Mouse (Mus musculus) heart, embryonic 11.5 days (tissue): Measurements from ENCODE around the gene Tff1. TPM values are rescaled to one million over a fixed set of nuclear protein-coding genes. Genes with fewer than 3 reads are reported as not detected.

Source experiments
- ATAC-seq: fragments of 200-750 bp; cut with Nextera tagmentation; replicated peaks from 2 replicates; pipeline ENCODE4 v1.8.0; 2017; ENCODE audit warnings: moderate library complexity; ENCODE audit not compliant: insufficient number of reproducible peaks, low FRiP score, low TSS enrichment
- H3K27ac ChIP-seq: fragments of 300-500 bp; sonication (generic); 2 replicates; pipeline ENCODE4 v1.5.1; 2014; ENCODE audit warnings: mild to moderate bottlenecking, low read depth, low read length
- H3K27me3 ChIP-seq: fragments of 300-500 bp; sonication (generic); 2 replicates; pipeline ENCODE4 v1.6.1; 2014; ENCODE audit warnings: mild to moderate bottlenecking, low read length, mixed read lengths; ENCODE audit not compliant: control insufficient read depth, insufficient read depth
- H3K36me3 ChIP-seq: fragments of 300-500 bp; sonication (generic); 2 replicates; pipeline ENCODE4 v1.6.1; 2014; ENCODE audit warnings: mild to moderate bottlenecking, low read length, moderate library complexity, mixed read lengths; ENCODE audit not compliant: control insufficient read depth, insufficient read depth
- H3K4me1 ChIP-seq: fragments of 300-500 bp; sonication (generic); 2 replicates; pipeline ENCODE4 v1.6.1; 2014; ENCODE audit warnings: low read length; ENCODE audit not compliant: control insufficient read depth, insufficient read depth
- H3K4me2 ChIP-seq: fragments of 300-500 bp; sonication (generic); 2 replicates; pipeline ENCODE4 v1.6.1; 2014; ENCODE audit warnings: mild to moderate bottlenecking, moderate library complexity
- H3K4me3 ChIP-seq: fragments of 300-500 bp; sonication (generic); 2 replicates; pipeline ENCODE4 v1.5.1; 2014; ENCODE audit warnings: low read depth, low read length
- H3K9ac ChIP-seq: fragments of 300-500 bp; sonication (generic); 2 replicates; pipeline ENCODE4 v1.6.1; 2014; ENCODE audit warnings: mild to moderate bottlenecking, low read depth, low read length, moderate library complexity
- H3K9me3 ChIP-seq: fragments of 300-500 bp; sonication (generic); replicated peaks from 2 replicates; pipeline ENCODE4 v1.6.1; 2016; ENCODE audit warnings: low read length; ENCODE audit not compliant: control insufficient read depth
- WGBS: fragments of 180-500 bp; shearing (Covaris S2); extraction: QIAGEN DNeasy Blood & Tissue Kit; methylation state at CpG from one replicate; pipeline ENCODE4 v1.1.7; 2014; ENCODE audit not compliant: insufficient replicate concordance; 5-methylcytosine and 5-hydroxymethylcytosine counted together
- polyA plus RNA-seq: library from polyadenylated mRNA; unstranded; fragments of >200 nt; fragmentation: Nextera tagmentation; extraction: Ambion mirVana; gene quantifications from 2 replicates; pipeline ENCODE4 v1.2.1, GENCODE M21; 2014

Gene Tff1
- 0.31 TPM in 1 of 2 replicates, not detected in the other for polyA plus RNA-seq

DNA sequence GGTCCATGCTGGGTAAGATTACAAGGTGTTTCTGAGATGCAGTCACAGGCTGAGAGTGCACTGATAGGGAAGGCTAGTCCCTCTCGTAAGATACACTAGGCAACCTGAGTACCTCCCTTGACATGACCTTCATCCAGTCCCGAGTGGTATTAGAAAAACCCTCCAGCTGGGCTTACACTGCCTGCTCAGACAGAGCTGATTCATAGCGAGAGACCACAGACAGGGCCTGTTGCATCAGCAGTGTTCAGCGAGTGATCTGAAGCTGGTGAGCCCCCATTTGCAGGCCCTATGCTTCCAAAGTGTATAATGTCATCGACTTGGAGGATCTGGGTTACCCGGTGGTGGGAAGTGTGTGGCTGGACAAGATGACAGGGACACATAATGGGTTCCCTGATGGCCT lies at the start of gene Tff1:
TSS of gene Tff1 (minus strand) at position 151 of the 400 bp plus-strand sequence.
- no peak for ATAC-seq
- H3K4me2 ChIP-seq, result no peak within 1 kb of the TSS

DNA sequence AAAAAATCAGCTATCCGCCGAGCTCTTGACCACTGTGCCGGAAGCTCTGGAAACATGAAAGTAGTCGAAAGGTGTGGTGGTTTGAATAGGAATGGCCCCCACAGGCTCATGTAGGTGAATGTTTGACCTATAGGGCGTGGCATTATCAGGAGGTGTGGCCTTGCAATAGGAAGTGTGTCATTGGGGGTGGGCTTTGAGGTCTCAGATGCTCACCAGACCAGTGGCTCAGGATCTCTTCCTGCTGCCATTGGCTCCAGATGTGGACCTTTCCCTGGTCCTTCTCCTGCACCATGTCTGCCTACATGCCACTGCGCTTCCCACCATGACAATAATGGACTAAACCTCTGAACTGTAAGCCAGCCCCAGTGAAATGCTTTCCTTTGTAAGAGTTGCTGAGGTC lies 46.8 kb upstream of the Tff1 start:
- Histone ChIP-seq H3K4me2 (no peak overlapping the region), H3K4me3 (no peak overlapping the region), H3K36me3 (no peaks in the 10 kb centered on the region), H3K4me1 (0 out of 2 replicates have a peak, but pooled peaks cover 2% of the 10 kb centered on the region), H3K9me3 (no peaks in the 10 kb centered on the region), H3K27ac (no peak overlapping the region), H3K9ac (no peak overlapping the region), H3K27me3 (no peaks in the 10 kb centered on the region)
- no peak for ATAC-seq
- WGBS, result 89% methylated on average over 6 of the region's 6 CpGs

More for the DNA sequence above, at the start of gene Tff1:
- Histone ChIP-seq H3K4me1 (no peaks in the 10 kb centered on the region), H3K27me3 (no peaks in the 10 kb centered on the region; the same call in 1 of the 2 replicates), H3K9me3 (no peaks in the 10 kb centered on the region), H3K4me3 (no peak within 1 kb of the TSS), H3K27ac (no peak within 1 kb of the TSS), H3K36me3 (no peaks in the 10 kb centered on the region), H3K9ac (no peak within 1 kb of the TSS)
- 62% methylated on average over 6 of the region's 6 CpGs for WGBS

DNA sequence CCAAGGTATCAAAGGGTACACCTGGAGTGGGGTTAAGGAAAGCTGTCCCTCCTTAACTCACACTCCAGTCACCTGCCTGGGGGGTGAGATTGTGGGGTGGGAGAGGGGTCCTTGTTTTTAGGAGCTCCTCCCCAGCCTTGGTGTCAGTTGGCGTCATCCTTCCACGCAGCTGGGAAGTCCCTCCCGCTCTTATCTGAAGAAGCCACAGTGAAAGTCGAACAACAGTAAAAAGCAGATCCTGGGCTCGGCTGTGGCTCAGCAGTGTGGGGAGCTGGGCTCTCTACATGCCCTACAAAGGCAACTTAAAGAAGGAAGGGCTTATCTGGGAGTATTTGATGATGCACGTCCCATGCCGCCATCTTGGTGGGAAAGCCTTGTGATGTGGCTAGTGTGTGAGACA lies 45.2 kb upstream of the Tff1 start:
- Histone ChIP-seq H3K27ac (no peak overlapping the region), H3K4me1 (0 out of 2 replicates have a peak, but pooled peaks cover 2% of the 10 kb centered on the region), H3K4me2 (no peak overlapping the region), H3K9ac (no peak overlapping the region), H3K4me3 (no peak overlapping the region), H3K27me3 (no peaks in the 10 kb centered on the region), H3K9me3 (no peaks in the 10 kb centered on the region), H3K36me3 (no peaks in the 10 kb centered on the region)
- 60% methylated on average over 7 of the region's 7 CpGs for WGBS
- no peak for ATAC-seq

DNA sequence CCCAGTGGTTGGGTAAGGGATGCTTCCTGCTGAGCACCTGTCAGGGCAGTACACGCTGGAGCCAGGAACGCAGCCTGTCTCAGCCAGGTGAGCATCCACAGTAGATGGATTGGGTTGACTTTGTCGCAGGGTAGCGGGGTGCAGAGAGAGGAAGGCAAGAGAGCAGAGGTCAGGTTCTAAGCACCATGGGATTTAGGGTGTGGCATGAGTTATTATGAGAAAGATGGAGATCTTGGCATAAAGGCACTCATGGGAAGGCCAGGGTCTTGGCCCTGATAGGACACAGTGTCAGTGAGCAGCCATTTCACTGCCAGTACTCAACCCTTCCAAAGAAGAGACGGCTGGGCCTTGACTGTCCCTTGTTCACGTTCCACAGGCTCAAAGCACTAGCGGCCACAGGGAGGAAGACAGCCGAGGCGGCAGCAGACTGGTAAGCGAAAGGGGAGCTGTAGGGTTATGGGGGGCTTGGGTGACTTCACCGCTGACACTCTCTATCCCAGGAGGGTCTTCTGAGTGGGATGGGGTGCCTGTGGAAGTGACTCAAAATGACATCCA lies 44.4 kb upstream of the Tff1 start:
- no peak for ATAC-seq
- Histone ChIP-seq H3K4me2 (no peak overlapping the region), H3K9ac (no peak overlapping the region), H3K4me3 (no peak overlapping the region), H3K36me3 (no peaks in the 10 kb centered on the region), H3K27ac (no peak overlapping the region), H3K9me3 (no peaks in the 10 kb centered on the region), H3K27me3 (no peaks in the 10 kb centered on the region), H3K4me1 (0 out of 2 replicates have a peak, but pooled peaks cover 2% of the 10 kb centered on the region)
- 90% methylated on average over 11 of the region's 11 CpGs for WGBS

DNA sequence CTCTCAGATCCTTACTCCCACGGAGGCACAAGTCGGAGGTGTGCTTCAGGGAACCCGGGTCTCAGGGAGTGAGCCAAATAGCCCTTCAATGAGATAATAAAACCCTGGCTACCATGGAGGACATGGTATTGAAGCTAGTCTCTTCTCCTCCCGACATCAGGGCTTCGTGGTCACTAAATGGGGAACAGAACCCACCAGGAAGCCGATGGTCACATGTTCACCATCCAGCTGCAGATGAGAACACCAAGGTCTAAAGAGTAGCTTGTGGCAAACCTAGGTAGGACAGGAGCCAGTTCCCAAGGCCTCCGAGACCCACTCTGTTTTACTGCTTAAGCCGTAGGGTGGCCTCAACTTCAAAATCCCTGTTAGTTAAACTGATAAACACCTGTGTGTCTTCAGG lies 43.6 kb upstream of the Tff1 start:
- Histone ChIP-seq H3K27me3 (no peaks in the 10 kb centered on the region), H3K4me2 (no peak overlapping the region), H3K4me3 (no peak overlapping the region), H3K36me3 (no peaks in the 10 kb centered on the region), H3K9me3 (no peaks in the 10 kb centered on the region), H3K4me1 (0 out of 2 replicates have a peak, but pooled peaks cover 2% of the 10 kb centered on the region), H3K9ac (no peak overlapping the region), H3K27ac (no peak overlapping the region)
- no peak for ATAC-seq
- 78% methylated on average over 8 of the region's 8 CpGs for WGBS

DNA sequence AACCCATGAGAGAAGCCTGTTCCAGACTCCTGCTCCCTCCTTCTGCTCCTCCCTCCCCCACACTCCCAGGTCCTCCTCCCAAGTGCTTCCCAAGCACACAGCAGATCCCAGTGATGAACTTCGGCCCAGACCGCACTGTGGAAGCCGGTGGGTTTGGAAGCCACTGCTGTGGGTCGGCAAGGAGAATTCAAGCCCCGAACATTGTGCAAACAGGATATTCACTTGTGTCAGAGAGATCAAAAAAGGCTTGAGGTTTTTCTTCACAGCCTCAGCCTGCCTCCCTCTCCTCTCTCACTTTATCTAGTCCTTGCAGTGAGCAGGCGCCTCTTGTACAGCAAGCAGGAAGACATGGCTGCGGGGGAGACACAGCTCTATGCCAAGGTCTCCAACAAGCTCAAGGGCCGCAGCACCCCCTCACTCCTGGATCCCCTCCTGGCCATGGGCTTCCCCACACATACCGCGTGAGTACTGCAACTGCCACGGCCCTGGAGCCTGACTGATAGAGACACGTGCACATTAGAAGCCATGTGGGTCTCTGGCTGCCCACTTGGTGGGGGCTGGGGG lies 42.8 kb upstream of the Tff1 start, which contains the start of gene Ubash3a:
TSS of gene Ubash3a (plus strand) at position 103 of the 564 bp plus-strand sequence.
- Histone ChIP-seq H3K4me2 (0 out of 2 replicates have a peak within 1 kb of the TSS, but pooled peaks have one; percentile 5), H3K36me3 (no peaks in the 10 kb centered on the region), H3K27ac (no peak within 1 kb of the TSS), H3K9me3 (no peaks in the 10 kb centered on the region), H3K9ac (no peak within 1 kb of the TSS), H3K27me3 (no peaks in the 10 kb centered on the region), H3K4me1 (0 out of 2 replicates have a peak, but pooled peaks cover 2% of the 10 kb centered on the region), H3K4me3 (no peak within 1 kb of the TSS)
- WGBS, result 45% methylated on average over 12 of the region's 12 CpGs
- no peak for ATAC-seq

DNA sequence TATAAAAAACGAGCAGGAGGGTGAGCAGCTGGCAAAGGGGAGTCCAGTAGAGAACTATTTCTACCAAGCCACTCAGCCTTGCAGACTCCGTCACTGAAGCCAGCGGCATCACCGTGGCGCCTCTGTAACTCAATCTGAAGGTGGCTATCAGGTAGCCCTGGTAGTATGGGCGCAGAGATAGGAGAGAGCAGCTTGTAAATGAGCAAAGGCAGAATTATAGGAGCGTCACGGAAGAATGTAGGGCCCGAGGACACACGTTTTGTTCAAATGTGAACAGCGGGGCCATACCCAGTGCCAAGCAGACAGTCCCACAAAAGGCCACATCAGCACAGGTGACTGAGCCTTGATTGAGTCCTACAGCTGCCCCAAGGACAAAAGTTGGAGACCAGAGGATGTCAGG lies 33.8 kb upstream of the Tff1 start, which contains the start of gene Tmprss3:
TSS of gene Tmprss3 (minus strand) at position 101 of the 400 bp plus-strand sequence.
- Histone ChIP-seq H3K9me3 (no peaks in the 10 kb centered on the region), H3K4me3 (no peak within 1 kb of the TSS), H3K9ac (no peak within 1 kb of the TSS), H3K27me3 (no peaks in the 10 kb centered on the region), H3K4me2 (no peak within 1 kb of the TSS), H3K4me1 (no peaks in the 10 kb centered on the region), H3K27ac (no peak within 1 kb of the TSS), H3K36me3 (no peaks in the 10 kb centered on the region)
- no peak for ATAC-seq
- 80% methylated on average over 11 of the region's 11 CpGs for WGBS

DNA sequence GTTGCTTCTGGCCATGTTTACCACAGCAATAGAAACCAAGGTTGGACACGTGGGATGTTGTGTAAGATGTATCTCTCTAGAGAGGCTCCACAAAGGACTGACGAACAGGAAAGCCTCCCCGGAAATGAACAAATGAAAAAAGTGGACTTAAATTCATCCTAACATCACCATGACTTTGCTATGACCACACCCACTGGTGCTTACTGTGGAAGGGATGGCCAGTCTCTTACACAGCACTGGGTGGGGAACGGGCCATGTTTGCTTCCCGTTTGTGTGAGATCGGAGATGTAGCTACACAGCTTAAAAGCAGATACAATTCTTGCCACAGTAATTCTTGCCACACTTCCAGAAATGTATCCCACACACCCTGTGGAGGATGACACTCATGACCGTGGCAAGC lies 31.2 kb upstream of the Tff1 start:
- H3K4me1 ChIP-seq, result no peaks in the 10 kb centered on the region
- ATAC-seq, result no peak
- WGBS, result 85% methylated on average over 7 of the region's 7 CpGs
- no peak overlapping the region for H3K9ac ChIP-seq
- no peak overlapping the region for H3K4me2 ChIP-seq
- no peaks in the 10 kb centered on the region; the same call in 1 of the 2 replicates for H3K27me3 ChIP-seq
- no peaks in the 10 kb centered on the region for H3K36me3 ChIP-seq
- H3K4me3 ChIP-seq, result no peak overlapping the region
- H3K9me3 ChIP-seq, result no peaks in the 10 kb centered on the region
- H3K27ac ChIP-seq, result no peak overlapping the region
